In the genomic region with DNA sequence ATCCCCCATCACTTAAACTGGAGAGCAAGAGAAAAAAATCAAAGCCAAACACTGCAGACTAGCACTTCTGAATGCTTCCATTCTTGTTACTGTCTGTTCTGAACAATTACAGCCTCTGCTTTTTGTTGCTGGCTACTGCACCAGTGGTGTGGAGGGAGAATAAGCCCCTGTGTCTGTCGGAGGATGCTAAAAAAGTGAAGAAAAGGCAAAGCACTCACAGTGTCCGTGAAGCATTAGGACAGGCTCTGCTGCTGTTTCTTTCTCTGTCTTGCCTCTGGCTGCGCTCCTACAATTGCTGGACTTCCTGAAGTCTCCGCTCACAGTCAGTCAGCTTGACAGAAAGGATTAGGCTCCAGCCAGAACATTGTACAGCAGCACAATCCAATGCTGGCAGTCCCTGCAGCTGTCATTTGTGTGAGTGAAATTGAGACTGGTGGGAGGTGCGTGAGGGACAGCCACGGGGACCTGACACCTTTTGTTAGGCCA, we compare ENCODE assay signal across 8 mouse cellular contexts.
DNase-seq lines count a peak whose midpoint lies in the region; ATAC-seq lines count a peak whose summit lies in the region.

No protein-coding gene starts in this region.

- H3K27me3 ChIP-seq in heart, embryonic 11.5 days (ENCODE audit: control insufficient read depth, insufficient read depth, low read length), result no peaks in the 10 kb centered on the region
- H3K27me3 ChIP-seq in midbrain, embryonic 11.5 days (ENCODE audit: control insufficient read depth, insufficient read depth, low read length), result no peaks in the 10 kb centered on the region

- no peaks in the 10 kb centered on the region for H3K9me3 ChIP-seq in heart, embryonic 11.5 days (replicated peaks; ENCODE audit: control insufficient read depth, low read length)
- no peaks in the 10 kb centered on the region for H3K9me3 ChIP-seq in midbrain, embryonic 11.5 days (ENCODE audit: control insufficient read depth, low read length)

- peaks cover 8% of the 10 kb centered on the region for H3K4me1 ChIP-seq in heart, embryonic 11.5 days (ENCODE audit: control insufficient read depth, insufficient read depth, low read length)
- peaks cover 37% of the 10 kb centered on the region for H3K4me1 ChIP-seq in midbrain, embryonic 11.5 days (ENCODE audit: control insufficient read depth, insufficient read depth, low read length)

- H3K4me3 ChIP-seq in heart, embryonic 11.5 days (ENCODE audit: low read depth, low read length), result no peak overlapping the region; the same call in 1 of the 2 replicates
- H3K4me3 ChIP-seq in midbrain, embryonic 11.5 days (ENCODE audit: low read depth, low read length), result peak overlapping the region; percentile 16; the same call in 1 of the 2 replicates

- H3K9ac ChIP-seq in heart, embryonic 11.5 days (ENCODE audit: low read depth, low read length), result no peak overlapping the region
- peak overlapping the region; percentile 27; the same call in 1 of the 2 replicates for H3K9ac ChIP-seq in midbrain, embryonic 11.5 days (ENCODE audit: low read length)

- peak overlapping the region; percentile 39 for H3K4me2 ChIP-seq in heart, embryonic 11.5 days
- H3K4me2 ChIP-seq in midbrain, embryonic 11.5 days, result peak overlapping the region; percentile 18

- peak overlapping the region; percentile 32; the same call in 1 of the 2 replicates for H3K27ac ChIP-seq in heart, embryonic 11.5 days (ENCODE audit: low read depth, low read length)
- peak overlapping the region; percentile 84 for H3K27ac ChIP-seq in midbrain, embryonic 11.5 days (ENCODE audit: low read depth, low read length)

- WGBS in heart, embryonic 11.5 days (ENCODE audit: insufficient replicate concordance), result 18% methylated on average over 6 of the region's 6 CpGs
- WGBS in midbrain, embryonic 11.5 days, result 4% methylated on average over 6 of the region's 6 CpGs

- peak; percentile 52; the same call in 1 of the 2 replicates for ATAC-seq in heart, embryonic 11.5 days (replicated peaks; ENCODE audit: insufficient number of reproducible peaks, low FRiP score, low TSS enrichment)
- peak; percentile 88 for ATAC-seq in midbrain, embryonic 11.5 days (ENCODE audit: low FRiP score)

- H3K36me3 ChIP-seq in heart, embryonic 11.5 days (ENCODE audit: control insufficient read depth, insufficient read depth, low read length), result no peaks in the 10 kb centered on the region
- H3K36me3 ChIP-seq in midbrain, embryonic 11.5 days (ENCODE audit: control insufficient read depth, insufficient read depth, low read length), result no peaks in the 10 kb centered on the region

- no peak for DNase-seq in heart, adult 8-10 months (ENCODE audit: low spot score)
- peak; percentile 67 for DNase-seq in embryo, embryonic 10 days (ENCODE audit: low spot score)
- DNase-seq in heart, postnatal 4 days, result peak; percentile 19
- peak; percentile 93 for DNase-seq in midbrain, embryonic 11.5 days (ENCODE audit: low spot score, missing footprints)
- DNase-seq in natural killer cell, adult 2 months (ENCODE audit: low spot score in 2 of 2), result no peak
- DNase-seq in thymus, postnatal 0 days (ENCODE audit: low spot score), result no peak
- no peak for DNase-seq in adrenal gland, postnatal 4 days (ENCODE audit: low spot score in 2 of 2)

Comparison
In these comparisons a context has a peak if more than half of its experiments do, and no peak if none do; other contexts are left out.
1. DNase-seq: peak in embryo, embryonic 10 days (single experiment), heart, postnatal 4 days (single experiment) and midbrain, embryonic 11.5 days (single experiment); none in heart, adult 8-10 months (single experiment), natural killer cell, adult 2 months (0 of 2), thymus, postnatal 0 days (single experiment) and adrenal gland, postnatal 4 days (0 of 2).